Mouse (Mus musculus) olfactory bulb, adult 2 months (tissue): ENCODE measurements at regions not wholly inside any gene's neighbourhood (a gene's known extent, or its start where the extent isn't known, plus 50 kb on each side); places are given as distances from the start of the nearest gene placed in this dataset.

Experiments
- H3K27ac ChIP-seq: fragments of 200-500 bp; 2 replicates; pipeline ENCODE4 v1.5.1; 2012; ENCODE audit warnings: low read depth, low read length; ENCODE audit not compliant: insufficient read depth
- H3K4me1 ChIP-seq: fragments of 200-500 bp; 2 replicates; pipeline ENCODE4 v1.6.1; 2012; ENCODE audit warnings: low read length; ENCODE audit not compliant: control insufficient read depth, insufficient read depth
- H3K4me3 ChIP-seq: fragments of 200-500 bp; 2 replicates; pipeline ENCODE4 v1.5.1; 2012; ENCODE audit warnings: mild to moderate bottlenecking, low read depth, low read length, moderate library complexity; ENCODE audit not compliant: insufficient read depth
- CTCF ChIP-seq: fragments of 200-500 bp; IDR thresholded peaks from 2 replicates; pipeline ENCODE4 v1.5.1; 2012; ENCODE audit warnings: low read depth, mild to moderate bottlenecking, low read length, moderate library complexity; ENCODE audit not compliant: insufficient read depth
- POLR2A ChIP-seq: fragments of 200-500 bp; IDR thresholded peaks from 2 replicates; pipeline ENCODE4 v1.6.1; 2012; ENCODE audit warnings: mild to moderate bottlenecking, low read depth, low read length, moderate library complexity; ENCODE audit not compliant: insufficient read depth
- WGBS: fragments of 180-500 bp; shearing (Covaris S2); methylation state at CpG from one replicate; pipeline ENCODE4 v1.1.7; 2018; 5-methylcytosine and 5-hydroxymethylcytosine counted together

DNA sequence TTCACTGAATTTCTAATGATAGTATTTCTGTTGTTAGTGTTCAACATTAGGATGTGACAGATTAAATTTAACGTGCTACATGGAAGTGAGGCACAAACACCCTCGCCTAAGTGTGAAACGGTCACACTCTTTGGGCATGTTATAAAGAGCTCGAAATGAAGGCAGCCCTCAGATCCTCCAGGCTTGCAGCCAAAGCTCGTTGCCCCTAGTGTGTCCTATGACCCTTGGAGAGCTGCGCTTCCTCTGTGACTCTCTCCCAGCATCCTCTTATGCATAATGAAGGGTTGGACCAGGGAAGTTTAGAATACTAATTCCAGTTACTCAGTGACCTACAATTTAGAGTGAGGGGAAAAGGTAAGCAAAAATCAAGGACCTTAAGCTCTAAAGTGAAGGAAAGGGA lies 92.4 kb upstream of the Spred1 start:
- no peak for TF ChIP-seq POLR2A
- no peak for TF ChIP-seq CTCF
- 49% methylated on average over 6 of the region's 6 CpGs for WGBS
- 0 out of 2 replicates have a peak, but pooled peaks cover 2% of the 10 kb centered on the region for H3K4me1 ChIP-seq

DNA sequence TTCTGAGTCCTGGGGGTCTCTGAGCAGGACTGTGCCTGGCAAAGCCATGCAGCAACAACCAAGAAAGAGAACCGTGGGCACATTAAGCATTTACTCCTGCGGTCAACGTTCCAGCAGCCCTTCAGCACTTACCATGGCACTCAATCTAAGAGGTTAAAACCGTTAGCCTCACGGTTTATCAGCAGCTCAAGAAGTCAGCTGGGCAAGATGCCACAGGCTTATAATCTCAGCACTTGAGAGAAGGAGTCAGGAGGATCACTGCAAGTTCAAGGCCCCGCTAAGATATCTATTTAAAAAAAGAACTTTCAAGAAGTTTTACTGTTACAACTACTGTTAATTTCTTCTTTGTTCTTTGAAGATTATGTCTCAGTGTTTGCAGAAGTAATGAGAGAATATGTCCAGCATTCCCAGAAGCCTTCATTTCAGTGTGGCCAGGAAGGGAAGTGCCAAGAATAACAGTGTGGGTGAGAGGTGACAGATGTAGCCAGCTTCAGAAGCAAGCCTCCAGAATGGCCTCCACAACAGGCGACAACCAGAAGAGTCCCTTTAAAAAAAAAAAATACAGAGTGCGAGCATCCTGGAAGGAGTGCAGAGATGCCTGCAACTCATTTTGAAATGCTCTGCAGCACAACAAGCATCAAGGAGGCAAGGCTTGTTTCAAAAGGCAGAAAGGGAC lies 84.8 kb upstream of the Spred1 start:
- Histone ChIP-seq H3K27ac (no peak overlapping the region), H3K4me1 (no peaks in the 10 kb centered on the region), H3K4me3 (no peak overlapping the region)
- WGBS, result 83% methylated on average over 8 of the region's 8 CpGs
- TF ChIP-seq POLR2A, result no peak
- no peak for TF ChIP-seq CTCF

More for the DNA sequence above, 92.4 kb upstream of the Spred1 start:
- H3K4me3 ChIP-seq, result no peak overlapping the region
- H3K27ac ChIP-seq, result no peak overlapping the region

DNA sequence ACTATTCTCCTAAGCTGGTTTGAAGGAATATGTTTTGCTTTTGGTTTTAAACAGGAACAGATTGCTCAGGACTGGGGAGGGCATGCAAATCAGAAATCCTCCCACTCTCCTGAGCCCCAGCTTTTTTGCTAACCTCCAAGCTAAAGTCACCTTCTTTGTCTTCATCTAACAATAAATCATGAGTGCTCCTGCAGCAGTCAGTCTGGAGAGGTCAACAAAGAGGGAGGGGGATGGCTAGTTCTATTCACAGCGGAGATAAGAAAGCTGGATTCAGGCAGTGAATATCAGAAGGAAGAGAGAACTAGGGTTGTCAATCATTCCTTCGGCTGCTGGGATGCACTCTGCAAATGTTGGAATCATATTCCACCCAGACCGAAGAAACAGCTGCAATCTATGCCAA lies 81.0 kb upstream of the Spred1 start:
- 68% methylated on average over 3 of the region's 3 CpGs for WGBS
- Histone ChIP-seq H3K4me1 (no peaks in the 10 kb centered on the region), H3K4me3 (no peak overlapping the region), H3K27ac (no peak overlapping the region)
- no peak for TF ChIP-seq POLR2A
- no peak for TF ChIP-seq CTCF

DNA sequence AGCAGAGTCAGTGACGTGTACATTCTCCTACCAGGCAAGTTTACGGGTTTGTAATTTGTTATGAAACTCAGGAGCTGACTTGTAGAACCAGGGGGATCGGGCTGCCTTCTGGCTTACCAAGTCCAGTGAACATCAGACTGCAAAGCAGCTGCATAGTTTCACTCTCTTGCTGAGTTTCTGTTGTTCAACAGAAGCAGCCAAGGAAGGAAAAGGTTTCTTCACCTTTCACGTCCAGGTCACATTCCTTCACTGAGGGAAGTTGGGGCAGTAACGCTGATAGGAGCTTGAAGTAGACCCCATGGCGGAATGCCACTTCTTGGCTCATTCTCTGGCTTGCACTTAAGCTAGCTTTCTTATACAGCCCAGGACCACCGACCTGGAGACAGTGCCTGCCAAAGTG lies 77.3 kb upstream of the Spred1 start:
- Histone ChIP-seq H3K4me3 (no peak overlapping the region), H3K4me1 (no peaks in the 10 kb centered on the region), H3K27ac (no peak overlapping the region)
- TF ChIP-seq POLR2A (no peak), CTCF (no peak)
- WGBS, result 89% methylated on average over 7 of the region's 7 CpGs

DNA sequence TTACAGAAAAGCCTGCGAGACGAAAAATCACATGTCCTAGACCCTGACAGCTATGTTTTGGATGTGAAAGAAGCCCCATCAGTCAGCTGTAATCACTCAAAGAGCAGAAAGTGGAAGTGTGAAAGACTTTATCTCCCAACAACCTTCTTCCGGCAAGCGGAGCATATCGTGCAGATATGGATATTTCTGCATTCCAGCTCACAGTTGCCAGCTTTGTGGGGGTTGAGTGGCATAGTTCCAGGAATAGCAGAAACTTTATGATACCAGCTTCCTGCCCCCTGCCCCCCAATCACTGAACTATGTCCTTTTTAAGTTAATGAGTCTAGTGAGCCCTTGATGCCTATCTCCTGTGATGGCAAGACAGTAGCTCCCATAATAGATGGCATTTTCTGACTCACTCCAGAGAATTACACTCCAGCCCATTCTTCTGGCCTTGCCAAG lies 72.9 kb upstream of the Spred1 start:
- WGBS, result 85% methylated on average over 5 of the region's 5 CpGs
- H3K27ac ChIP-seq, result no peak overlapping the region
- H3K4me3 ChIP-seq, result no peak overlapping the region
- TF ChIP-seq CTCF (no peak), POLR2A (no peak)
- no peaks in the 10 kb centered on the region for H3K4me1 ChIP-seq

DNA sequence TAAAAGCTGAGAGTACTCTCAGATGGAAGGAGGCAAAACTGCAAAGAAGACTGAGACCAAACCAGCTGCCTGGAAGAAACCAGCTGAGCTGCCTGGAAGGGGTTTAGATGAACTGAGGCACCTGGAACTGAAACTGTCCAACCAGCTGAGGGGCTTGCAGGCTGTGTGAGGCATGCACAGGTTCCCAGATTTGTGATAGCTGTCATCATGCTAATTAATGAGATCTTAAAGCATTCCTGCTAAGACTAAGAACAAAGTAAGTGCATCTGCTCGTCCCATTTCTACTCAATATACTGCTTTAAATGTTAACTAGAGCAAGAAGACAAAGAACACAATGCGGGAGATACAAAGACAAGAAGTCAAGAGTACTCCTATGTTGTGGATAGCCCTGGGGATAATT lies 71.1 kb upstream of the Spred1 start:
- TF ChIP-seq CTCF, result no peak
- TF ChIP-seq POLR2A, result no peak
- Histone ChIP-seq H3K4me1 (no peaks in the 10 kb centered on the region), H3K4me3 (no peak overlapping the region), H3K27ac (no peak overlapping the region)
- WGBS, result 82% methylated on average over 2 of the region's 2 CpGs

DNA sequence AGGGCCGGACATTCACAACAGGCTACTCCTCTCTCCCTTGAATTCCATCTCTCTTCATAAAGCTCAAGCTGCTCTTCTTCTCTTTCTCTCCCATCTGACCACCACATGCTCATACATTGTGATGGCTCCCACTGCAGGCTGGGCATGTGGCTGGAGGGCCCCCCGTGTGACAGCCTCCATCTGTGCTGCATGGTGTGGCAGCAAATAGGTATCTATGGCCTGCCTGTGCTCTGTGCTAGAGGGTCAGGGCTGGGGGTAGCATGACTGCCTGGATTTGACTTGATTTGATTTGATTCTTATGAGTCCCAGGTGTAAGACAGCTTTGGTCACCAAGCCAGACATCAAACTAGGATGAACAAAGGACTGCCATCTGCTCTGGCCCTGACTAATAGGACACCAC lies 57.0 kb upstream of the Spred1 start:
- no peak for TF ChIP-seq POLR2A
- no peak for TF ChIP-seq CTCF
- H3K4me1 ChIP-seq, result no peaks in the 10 kb centered on the region
- H3K27ac ChIP-seq, result no peak overlapping the region
- WGBS, result 88% methylated on average over 2 of the region's 2 CpGs
- no peak overlapping the region for H3K4me3 ChIP-seq

DNA sequence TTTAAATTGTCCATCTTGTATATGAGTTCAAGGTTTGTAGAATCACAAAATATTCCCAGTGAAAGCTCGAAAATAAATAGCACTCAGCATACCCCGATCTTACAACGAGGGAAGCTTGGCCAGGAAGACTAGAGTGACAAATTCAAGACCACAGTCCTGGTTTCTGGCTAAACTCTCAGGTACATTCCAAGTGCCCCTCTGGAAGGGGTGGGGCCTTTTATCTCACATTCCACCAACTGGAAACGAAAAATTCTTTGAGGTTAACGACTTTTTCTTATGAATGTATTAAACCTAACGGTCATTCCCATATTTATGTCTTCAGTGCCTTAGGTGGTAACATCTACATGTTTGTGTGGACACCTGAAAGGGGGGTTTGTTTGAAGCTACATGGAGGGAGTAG lies 50.8 kb upstream of the Spred1 start:
- 85% methylated on average over 6 of the region's 6 CpGs for WGBS
- Histone ChIP-seq H3K4me3 (no peak overlapping the region), H3K27ac (no peak overlapping the region), H3K4me1 (no peaks in the 10 kb centered on the region)
- TF ChIP-seq POLR2A (no peak), CTCF (no peak)

DNA sequence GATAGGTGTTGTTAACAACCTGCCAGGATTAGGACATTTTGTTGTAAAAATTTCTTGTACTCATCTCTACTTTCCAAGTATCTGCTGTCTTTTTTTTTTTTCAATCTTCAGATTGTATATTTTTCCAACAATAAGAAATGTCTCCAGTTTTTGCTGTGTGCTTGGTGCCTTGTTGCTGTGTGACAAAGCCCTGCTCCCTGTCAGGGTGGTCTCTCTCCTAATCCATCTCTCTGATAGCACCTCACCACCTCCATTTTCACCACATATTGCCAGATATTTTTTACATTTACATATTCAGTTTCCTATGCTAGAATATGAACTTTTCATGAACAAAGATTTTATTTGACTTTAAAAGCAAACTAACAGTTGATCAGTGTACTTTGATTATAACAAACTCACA lies 50.1 kb upstream of the Spred1 start:
- H3K27ac ChIP-seq, result no peak overlapping the region
- H3K4me3 ChIP-seq, result no peak overlapping the region
- TF ChIP-seq POLR2A, result no peak
- TF ChIP-seq CTCF, result no peak
- H3K4me1 ChIP-seq, result no peaks in the 10 kb centered on the region
